Mouse (Mus musculus) hindlimb bud, embryonic 11.5 days (tissue): ENCODE results near the gene Hist1h2bg.
A peak's percentile ranks its signal among the peaks of the same experiment; 100 is the strongest.
"Not testable (repeated sequence)": the region's sequence is repeated elsewhere in the genome, so short reads cannot be mapped to it uniquely, and the experiment has no call there.

Experiments
- DNase-seq: peaks from one replicate; pipeline ENCODE4 v3.0.0-alpha.2; 2012; ENCODE audit warnings: low read depth, low spot score; ENCODE audit errors: extremely low spot score

Gene Hist1h2bg

GRCm38 (mm10) chr13:23582219-23583056, 11.2 kb downstream of the Hist1h2bg start:
- no peak for DNase-seq

GRCm38 (mm10) chr13:23583387-23584068, 12.3 kb downstream of the Hist1h2bg start:
- DNase-seq = no peak

- no peak for DNase-seq
Measured at GRCm38 (mm10) chr13:23584331-23584730, 13.1 kb downstream of the Hist1h2bg start.

- no peak for DNase-seq
Measured at GRCm38 (mm10) chr13:23585029-23585441, 13.8 kb downstream of the Hist1h2bg start.

GRCm38 (mm10) chr13:23585442-23586098, 14.4 kb downstream of the Hist1h2bg start:
- DNase-seq = peak; percentile 99

- DNase-seq = no peak
Measured at GRCm38 (mm10) chr13:23586099-23586939, 15.1 kb downstream of the Hist1h2bg start.

- DNase-seq = no peak
Measured at GRCm38 (mm10) chr13:23586940-23587225, 15.7 kb downstream of the Hist1h2bg start.

GRCm38 (mm10) chr13:23591206-23591605, 20.0 kb downstream of the Hist1h2bg start:
- no peak for DNase-seq

GRCm38 (mm10) chr13:23591886-23592285, 20.7 kb downstream of the Hist1h2bg start:
- not testable (repeated sequence) for DNase-seq

GRCm38 (mm10) chr13:23592614-23593013, 21.4 kb downstream of the Hist1h2bg start:
- no peak for DNase-seq

- no peak for DNase-seq
Measured at GRCm38 (mm10) chr13:23593051-23593770, 22.0 kb downstream of the Hist1h2bg start.

GRCm38 (mm10) chr13:23595185-23595584, 24.0 kb downstream of the Hist1h2bg start:
- DNase-seq = no peak

GRCm38 (mm10) chr13:23595622-23596372, 24.6 kb downstream of the Hist1h2bg start:
- no peak for DNase-seq

GRCm38 (mm10) chr13:23597957-23598356, 26.8 kb downstream of the Hist1h2bg start:
- DNase-seq = peak; percentile 74

- DNase-seq = no peak
Measured at GRCm38 (mm10) chr13:23603182-23603699, 32.0 kb downstream of the Hist1h2bg start.

- no peak for DNase-seq
Measured at GRCm38 (mm10) chr13:23604452-23604851, 33.3 kb downstream of the Hist1h2bg start.

GRCm38 (mm10) chr13:23605052-23605451, 33.9 kb downstream of the Hist1h2bg start:
- DNase-seq = no peak

GRCm38 (mm10) chr13:23609209-23609608, 38.0 kb downstream of the Hist1h2bg start:
- DNase-seq = no peak

- no peak for DNase-seq
Measured at GRCm38 (mm10) chr13:23609844-23610243, 38.6 kb downstream of the Hist1h2bg start.
